Mouse (Mus musculus): ENCODE results near the gene Zfp874a. TPM values are rescaled to one million over a fixed set of nuclear protein-coding genes. Genes with fewer than 3 reads are reported as not detected.
A peak's percentile ranks its signal among the peaks of the same experiment; 100 is the strongest.
"Not testable (repeated sequence)": the region's sequence is repeated elsewhere in the genome, so short reads cannot be mapped to it uniquely, and the experiment has no call there.

The Zfp874a gene
- total RNA-seq, 1 experiment from 2014 or later: 21.8 TPM

GRCm38 (mm10) chr13:67413634-67414033 is 37.8 kb downstream of the Zfp874a start:
- not testable (repeated sequence) for ATAC-seq (ENCODE audit: extremely low read depth, insufficient number of reproducible peaks, low FRiP score, poor library complexity, severe bottlenecking)

DNA sequence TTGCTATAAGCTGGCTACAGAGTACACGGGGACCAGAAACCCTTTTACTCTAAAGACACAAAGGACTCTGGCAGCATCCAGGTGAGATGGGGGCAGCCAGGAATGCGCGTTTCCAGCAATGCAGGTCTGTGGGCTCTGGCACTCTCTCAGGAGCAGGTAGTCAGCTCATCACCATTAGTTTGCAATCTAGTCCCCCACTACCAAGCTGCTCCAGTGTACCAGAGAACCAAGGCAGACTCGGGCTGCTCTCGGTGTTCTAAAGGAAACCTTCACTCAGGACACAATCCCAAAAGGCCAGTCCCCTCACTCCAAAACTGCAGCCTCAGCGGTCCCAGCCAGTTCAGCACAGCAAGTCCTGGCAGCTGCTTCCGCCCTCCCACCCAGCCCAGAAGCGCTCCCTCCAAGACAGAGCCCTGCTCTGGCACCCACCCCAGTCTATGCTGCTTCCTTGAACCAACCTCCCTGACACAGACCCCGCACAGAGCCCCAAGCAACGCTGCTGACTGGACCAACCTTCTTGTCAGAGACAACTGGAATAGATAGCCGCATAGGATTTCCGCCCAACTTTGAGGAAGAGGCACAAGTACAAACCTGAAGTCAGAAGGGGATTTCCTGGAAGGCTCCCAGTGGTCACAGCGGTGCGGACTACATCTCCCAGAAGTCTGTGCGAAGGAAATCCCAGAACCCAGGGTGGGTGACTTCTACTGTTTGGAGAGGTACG is 52.1 kb downstream of the Zfp874a start, which contains the start of gene Zfp429:
Zfp429 (minus strand) TSS at position 637 of the 721 bp plus-strand sequence.
- ATAC-seq (ENCODE audit: extremely low read depth, insufficient number of reproducible peaks, low FRiP score, poor library complexity, severe bottlenecking): peak; percentile 92

- ATAC-seq (ENCODE audit: extremely low read depth, insufficient number of reproducible peaks, low FRiP score, poor library complexity, severe bottlenecking): not testable (repeated sequence)
These were observed 75.2 kb downstream of the Zfp874a start for GRCm38 (mm10) chr13:67376255-67376654.

- peak; percentile 95 for ATAC-seq (ENCODE audit: extremely low read depth, insufficient number of reproducible peaks, low FRiP score, poor library complexity, severe bottlenecking)
These were observed 76.1 kb downstream of the Zfp874a start, which contains the start of the genes Gm28041 and Zfp456 for GRCm38 (mm10) chr13:67375050-67375911. Gm28041 (minus strand) TSS chr13:67375733. Zfp456 (minus strand) TSS chr13:67375810.

Other genes starting within 250 kb of the Zfp874a start
- gene Zfp458, start 173.2 kb downstream of the Zfp874a start, total RNA-seq (2017): 4.8 and 7.2 TPM in 2 replicates
- 3.8 and 4.4 TPM in 2 replicates for gene Zfp457, start 145.1 kb downstream of the Zfp874a start, total RNA-seq (2017)
- gene Zfp595, start 119.1 kb downstream of the Zfp874a start, total RNA-seq (2017): 18.8 and 22.3 TPM in 2 replicates
- gene Gm28044, start 91.1 kb downstream of the Zfp874a start, total RNA-seq (2017): 2.6 and 10.2 TPM in 2 replicates
- gene Zfp953, start 91.0 kb downstream of the Zfp874a start, total RNA-seq (2017): 16.6 and 19.0 TPM in 2 replicates
- gene Gm28041, start 75.9 kb downstream of the Zfp874a start, total RNA-seq (2017): 3.9 TPM in 1 of 2 replicates, not detected in the other
- gene Zfp456, start 75.8 kb downstream of the Zfp874a start, total RNA-seq (2017): 8.8 TPM in 2 replicates
- 21.6 and 21.7 TPM in 2 replicates for gene Zfp429, start 51.8 kb downstream of the Zfp874a start, total RNA-seq (2017)
- gene Zfp459, start 30.2 kb downstream of the Zfp874a start, total RNA-seq (2017): 1.7 and 4.2 TPM in 2 replicates
- gene Zfp874b, start 32.6 kb upstream of the Zfp874a start, total RNA-seq (2017): 17.6 and 18.2 TPM in 2 replicates
- gene Zfp58, start 48.9 kb upstream of the Zfp874a start, total RNA-seq (2017): 14.0 and 15.1 TPM in 2 replicates
- 0.93 TPM in 1 of 2 replicates, not detected in the other for gene Gm26965, start 74.5 kb upstream of the Zfp874a start, total RNA-seq (2017)
- gene Zfp87, start 74.6 kb upstream of the Zfp874a start, total RNA-seq (2017): 24.4 and 30.7 TPM in 2 replicates
- 17.6 and 17.7 TPM in 2 replicates for gene Zfp748, start 102.2 kb upstream of the Zfp874a start, total RNA-seq (2017)
- gene Zfp729b, start 158.1 kb upstream of the Zfp874a start, total RNA-seq (2017): 29.2 and 30.2 TPM in 2 replicates
- not detected in 2 replicates for gene Gm49345, start 186.1 kb upstream of the Zfp874a start, total RNA-seq (2017)
- gene Zfp729a, start 186.2 kb upstream of the Zfp874a start, total RNA-seq (2017): 19.4 and 26.9 TPM in 2 replicates
- gene Zfp738, start 235.4 kb upstream of the Zfp874a start, total RNA-seq (2017): 14.3 and 16.9 TPM in 2 replicates

Measured in neutrophil, adult 5-6 weeks (primary cell).